Mouse (Mus musculus) forebrain, embryonic 11.5 days (tissue): ENCODE measurements around the gene Tceanc2. TPM values are rescaled to one million over a fixed set of nuclear protein-coding genes. Genes with fewer than 3 reads are reported as not detected.

Experiments
- ATAC-seq: fragments of 200-750 bp; cut with Nextera tagmentation; replicated peaks from 2 replicates; pipeline ENCODE4 v1.8.0; 2017; ENCODE audit warnings: moderate TSS enrichment; ENCODE audit not compliant: low FRiP score
- DNase-seq: peaks from one replicate; pipeline ENCODE4 v3.0.0-alpha.2; 2017; ENCODE audit warnings: low spot score
- H3K27ac ChIP-seq: fragments of 300-500 bp; sonication (generic); 2 replicates; pipeline ENCODE4 v1.5.1; 2014; ENCODE audit warnings: low read depth, low read length
- H3K27me3 ChIP-seq: fragments of 300-500 bp; sonication (generic); 2 replicates; pipeline ENCODE4 v1.6.1; 2014; ENCODE audit warnings: mild to moderate bottlenecking, low read length, mixed read lengths; ENCODE audit not compliant: control insufficient read depth, insufficient read depth
- H3K36me3 ChIP-seq: fragments of 300-500 bp; sonication (generic); 2 replicates; pipeline ENCODE4 v1.6.1; 2014; ENCODE audit warnings: mild to moderate bottlenecking, low read length, moderate library complexity, mixed read lengths; ENCODE audit not compliant: control insufficient read depth, insufficient read depth
- H3K4me1 ChIP-seq: fragments of 300-500 bp; sonication (generic); replicated peaks from 2 replicates; pipeline ENCODE4 v1.6.1; 2014; ENCODE audit warnings: low read length, mixed read lengths; ENCODE audit not compliant: control insufficient read depth, insufficient read depth
- H3K4me2 ChIP-seq: fragments of 300-500 bp; sonication (generic); 2 replicates; pipeline ENCODE4 v1.6.1; 2014; ENCODE audit warnings: low read depth, mild to moderate bottlenecking, low read length, moderate library complexity, mixed read lengths; ENCODE audit not compliant: severe bottlenecking
- H3K4me3 ChIP-seq: fragments of 300-500 bp; sonication (generic); 2 replicates; pipeline ENCODE4 v1.5.1; 2014; ENCODE audit warnings: low read depth, low read length
- H3K9ac ChIP-seq: fragments of 300-500 bp; sonication (generic); 2 replicates; pipeline ENCODE4 v1.6.1; 2014; ENCODE audit warnings: low read length
- H3K9me3 ChIP-seq: fragments of 300-500 bp; sonication (generic); 2 replicates; pipeline ENCODE4 v1.6.1; 2016; ENCODE audit warnings: low read length, mixed read lengths; ENCODE audit not compliant: control insufficient read depth
- WGBS: fragments of 180-500 bp; shearing (Covaris S2); extraction: QIAGEN DNeasy Blood & Tissue Kit; methylation state at CpG from one replicate; pipeline ENCODE4 v1.1.7; 2014; 5-methylcytosine and 5-hydroxymethylcytosine counted together
- polyA plus RNA-seq: library from polyadenylated mRNA; unstranded; fragments of >200 nt; fragmentation: Nextera tagmentation; extraction: Ambion mirVana; gene quantifications from 2 replicates; pipeline ENCODE4 v1.2.1, GENCODE M21; 2014

Tceanc2 gene
- polyA plus RNA-seq, 1 experiment from 2014 or later: 21.2 TPM

GRCm38 (mm10) chr4:107166700-107167099 is 12.2 kb downstream of the Tceanc2 start:
- no peak overlapping the region for H3K4me3 ChIP-seq
- H3K9ac ChIP-seq: no peak overlapping the region
- no peaks in the 10 kb centered on the region for H3K4me1 ChIP-seq
- H3K27me3 ChIP-seq: no peaks in the 10 kb centered on the region
- no peak overlapping the region for H3K4me2 ChIP-seq
- 88% methylated on average over 5 of the region's 5 CpGs for WGBS
- ATAC-seq (no peak), DNase-seq (peak; percentile 10)
- H3K9me3 ChIP-seq: no peaks in the 10 kb centered on the region
- peaks cover 3% of the 10 kb centered on the region; the same call in 1 of the 2 replicates for H3K36me3 ChIP-seq
- H3K27ac ChIP-seq: no peak overlapping the region

GRCm38 (mm10) chr4:107163756-107164587 is 14.9 kb downstream of the Tceanc2 start:
- H3K4me2 ChIP-seq: no peak overlapping the region
- DNase-seq (peak; percentile 77), ATAC-seq (no peak)
- H3K27me3 ChIP-seq: no peaks in the 10 kb centered on the region
- no peak overlapping the region for H3K9ac ChIP-seq
- H3K4me1 ChIP-seq: no peaks in the 10 kb centered on the region
- 56% methylated on average over 9 of the region's 9 CpGs for WGBS
- H3K9me3 ChIP-seq: no peaks in the 10 kb centered on the region
- H3K4me3 ChIP-seq: no peak overlapping the region
- peaks cover 3% of the 10 kb centered on the region; the same call in 1 of the 2 replicates for H3K36me3 ChIP-seq
- no peak overlapping the region for H3K27ac ChIP-seq

- Histone ChIP-seq H3K27ac (no peak overlapping the region), H3K9me3 (no peaks in the 10 kb centered on the region), H3K4me3 (no peak overlapping the region), H3K27me3 (no peaks in the 10 kb centered on the region), H3K9ac (no peak overlapping the region), H3K4me2 (no peak overlapping the region), H3K36me3 (peaks cover 3% of the 10 kb centered on the region; the same call in 1 of the 2 replicates), H3K4me1 (no peaks in the 10 kb centered on the region)
- ATAC-seq (no peak), DNase-seq (no peak)
- 90% methylated on average over 10 of the region's 10 CpGs for WGBS
Observed at GRCm38 (mm10) chr4:107163341-107163740, 15.6 kb downstream of the Tceanc2 start.

DNA sequence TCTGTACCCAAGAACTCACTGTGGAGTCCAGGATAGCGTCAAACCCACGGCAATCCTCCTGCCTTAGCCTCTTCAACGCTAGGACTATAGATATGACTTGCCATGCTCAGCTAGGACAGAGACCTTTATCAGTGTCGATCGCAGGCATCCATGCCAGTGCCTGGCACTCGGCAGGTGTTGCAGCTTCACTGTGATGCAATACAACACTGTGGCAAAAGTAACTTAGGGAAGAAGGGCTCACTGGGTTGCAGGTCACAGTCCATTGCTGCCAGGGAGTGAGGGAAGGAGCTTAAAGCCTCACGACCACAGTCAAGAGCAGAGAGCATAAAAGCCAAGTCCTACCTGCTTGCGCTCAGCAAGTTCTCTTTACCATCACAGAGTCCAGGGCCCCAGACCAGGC is 18.7 kb downstream of the Tceanc2 start:
- ATAC-seq: no peak
- DNase-seq: no peak
- no peak overlapping the region for H3K9ac ChIP-seq
- no peak overlapping the region for H3K4me3 ChIP-seq
- no peaks in the 10 kb centered on the region for H3K4me1 ChIP-seq
- H3K27ac ChIP-seq: no peak overlapping the region
- H3K9me3 ChIP-seq: no peaks in the 10 kb centered on the region
- H3K36me3 ChIP-seq: peaks cover 3% of the 10 kb centered on the region; the same call in 1 of the 2 replicates
- H3K27me3 ChIP-seq: no peaks in the 10 kb centered on the region
- no peak overlapping the region for H3K4me2 ChIP-seq
- WGBS: 96% methylated on average over 8 of the region's 8 CpGs

- no peaks in the 10 kb centered on the region for H3K4me1 ChIP-seq
- H3K36me3 ChIP-seq: no peaks in the 10 kb centered on the region; the same call in 1 of the 2 replicates
- H3K4me2 ChIP-seq: no peak overlapping the region
- no peaks in the 10 kb centered on the region for H3K27me3 ChIP-seq
- H3K4me3 ChIP-seq: no peak overlapping the region
- ATAC-seq (no peak), DNase-seq (no peak)
- H3K9me3 ChIP-seq: no peaks in the 10 kb centered on the region
- H3K27ac ChIP-seq: no peak overlapping the region
- 90% methylated on average over 11 of the region's 11 CpGs for WGBS
- H3K9ac ChIP-seq: no peak overlapping the region
Observed at GRCm38 (mm10) chr4:107159166-107159773, 19.6 kb downstream of the Tceanc2 start.

- H3K27ac ChIP-seq: no peak overlapping the region
- no peaks in the 10 kb centered on the region; the same call in 1 of the 2 replicates for H3K36me3 ChIP-seq
- DNase-seq (no peak), ATAC-seq (no peak)
- H3K9me3 ChIP-seq: no peaks in the 10 kb centered on the region
- no peak overlapping the region for H3K9ac ChIP-seq
- H3K4me2 ChIP-seq: no peak overlapping the region
- WGBS: 86% methylated on average over 4 of the region's 4 CpGs
- no peak overlapping the region for H3K4me3 ChIP-seq
- no peaks in the 10 kb centered on the region for H3K4me1 ChIP-seq
- H3K27me3 ChIP-seq: no peaks in the 10 kb centered on the region
Observed at GRCm38 (mm10) chr4:107156983-107157401, 21.9 kb downstream of the Tceanc2 start.

GRCm38 (mm10) chr4:107152571-107152970 is 26.3 kb downstream of the Tceanc2 start:
- H3K27me3 ChIP-seq: no peaks in the 10 kb centered on the region
- H3K4me1 ChIP-seq: no peaks in the 10 kb centered on the region
- no peak overlapping the region for H3K27ac ChIP-seq
- no peak overlapping the region for H3K4me2 ChIP-seq
- H3K36me3 ChIP-seq: no peaks in the 10 kb centered on the region
- H3K9ac ChIP-seq: no peak overlapping the region
- WGBS: 88% methylated on average over 8 of the region's 8 CpGs
- ATAC-seq (no peak), DNase-seq (no peak)
- H3K9me3 ChIP-seq: no peaks in the 10 kb centered on the region
- H3K4me3 ChIP-seq: no peak overlapping the region

GRCm38 (mm10) chr4:107150991-107151390 is 27.9 kb downstream of the Tceanc2 start:
- H3K4me2 ChIP-seq: no peak overlapping the region
- WGBS: 90% methylated on average over 6 of the region's 6 CpGs
- H3K27me3 ChIP-seq: no peaks in the 10 kb centered on the region
- no peak overlapping the region for H3K9ac ChIP-seq
- ATAC-seq (no peak), DNase-seq (no peak)
- H3K36me3 ChIP-seq: peaks cover 6% of the 10 kb centered on the region; the same call in 1 of the 2 replicates
- no peaks in the 10 kb centered on the region for H3K9me3 ChIP-seq
- H3K27ac ChIP-seq: no peak overlapping the region
- no peak overlapping the region for H3K4me3 ChIP-seq
- no peaks in the 10 kb centered on the region for H3K4me1 ChIP-seq
